Mouse (Mus musculus) urinary bladder, postnatal 10 days (tissue): ENCODE results near the gene Icosl.
"Not testable (repeated sequence)": the region's sequence is repeated elsewhere in the genome, so short reads cannot be mapped to it uniquely, and the experiment has no call there.

Experiments used
- DNase-seq: peaks from one replicate; pipeline ENCODE4 v3.0.0; 2022; ENCODE audit warnings: low spot score

The Icosl gene

GRCm38 (mm10) chr10:78069101-78070011 lies at the start of gene Icosl:
Icosl (plus strand) TSS chr10:78069302.
- peak; percentile 40 for DNase-seq

GRCm38 (mm10) chr10:78019984-78020383 lies 49.1 kb upstream of the Icosl start:
- not testable (repeated sequence) for DNase-seq

- DNase-seq = not testable (repeated sequence)
Observed at GRCm38 (mm10) chr10:78025453-78025852, 43.6 kb upstream of the Icosl start.

- DNase-seq = peak; percentile 35
Observed at GRCm38 (mm10) chr10:78028129-78028528, 41.0 kb upstream of the Icosl start.

- DNase-seq = no peak
Observed at GRCm38 (mm10) chr10:78029080-78029479, 40.0 kb upstream of the Icosl start.

- no peak for DNase-seq
Observed at GRCm38 (mm10) chr10:78031987-78032386, 37.1 kb upstream of the Icosl start.

- DNase-seq = no peak
Observed at GRCm38 (mm10) chr10:78037139-78037538, 32.0 kb upstream of the Icosl start.

GRCm38 (mm10) chr10:78041647-78042046 lies 27.5 kb upstream of the Icosl start, which contains the start of gene Dnmt3l:
Dnmt3l (plus strand) TSS chr10:78041947.
- no peak for DNase-seq

- no peak for DNase-seq
Observed at GRCm38 (mm10) chr10:78042096-78042495, 27.0 kb upstream of the Icosl start.

- DNase-seq = no peak
Observed at GRCm38 (mm10) chr10:78042697-78043405, 26.3 kb upstream of the Icosl start.

GRCm38 (mm10) chr10:78043406-78043836 lies 25.7 kb upstream of the Icosl start, which contains the start of gene Aire:
Aire (minus strand) TSS chr10:78043610.
- no peak for DNase-seq

GRCm38 (mm10) chr10:78044531-78044930 lies 24.6 kb upstream of the Icosl start:
- no peak for DNase-seq

- no peak for DNase-seq
Observed at GRCm38 (mm10) chr10:78046388-78046787, 22.7 kb upstream of the Icosl start.

GRCm38 (mm10) chr10:78048061-78048730 lies 20.9 kb upstream of the Icosl start:
- no peak for DNase-seq

GRCm38 (mm10) chr10:78049519-78050035 lies 19.5 kb upstream of the Icosl start:
- DNase-seq = no peak

- no peak for DNase-seq
Observed at GRCm38 (mm10) chr10:78054633-78055565, 14.2 kb upstream of the Icosl start.

- no peak for DNase-seq
Observed at GRCm38 (mm10) chr10:78057056-78057455, 12.0 kb upstream of the Icosl start.

- no peak for DNase-seq
Observed at GRCm38 (mm10) chr10:78063122-78063521, 6.0 kb upstream of the Icosl start.

GRCm38 (mm10) chr10:78067226-78067625 lies 1.9 kb upstream of the Icosl start:
- no peak for DNase-seq

GRCm38 (mm10) chr10:78068541-78068940 lies 561 bp upstream of the Icosl start:
- DNase-seq = no peak

- DNase-seq = no peak
Observed at GRCm38 (mm10) chr10:78074151-78074550, 5.0 kb downstream of the Icosl start.
